Mouse (Mus musculus) forelimb bud, embryonic 11.5 days (tissue): ENCODE results near the gene Olfr681.
"Not testable (repeated sequence)": the region's sequence is repeated elsewhere in the genome, so short reads cannot be mapped to it uniquely, and the experiment has no call there.

Experiments
- DNase-seq: peaks from one replicate; pipeline ENCODE4 v3.0.0-alpha.2; 2012; ENCODE audit warnings: low read depth, low spot score

The Olfr681 gene

GRCm38 (mm10) chr7:105116536-105116935 lies at the start of gene Olfr681:
Gene Olfr681, plus strand, starts transcription at chr7:105116836.
- DNase-seq: no peak

DNA sequence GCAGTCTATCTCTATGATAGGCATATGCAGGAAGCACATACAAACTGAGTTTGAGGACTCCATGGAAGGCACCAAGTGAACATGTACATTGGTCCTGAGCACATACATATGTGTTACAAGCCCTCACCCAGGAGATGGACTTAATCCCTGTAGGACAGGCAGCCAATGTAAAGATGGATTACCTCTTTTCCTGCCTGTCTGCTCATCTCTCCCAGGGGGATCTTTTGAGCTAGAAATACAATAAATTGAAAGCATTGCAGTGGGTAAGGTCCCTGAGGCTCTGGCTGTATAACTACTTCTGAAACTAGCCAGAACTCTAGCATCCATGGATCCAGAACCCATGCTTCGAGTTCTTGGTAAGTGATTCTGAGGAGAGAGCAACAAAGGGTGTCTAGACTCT lies 35.7 kb upstream of the Olfr681 start, which contains the start of gene Olfr679:
Olfr679 (plus strand) TSS at position 301 of the 400 bp plus-strand sequence.
- DNase-seq: no peak

DNA sequence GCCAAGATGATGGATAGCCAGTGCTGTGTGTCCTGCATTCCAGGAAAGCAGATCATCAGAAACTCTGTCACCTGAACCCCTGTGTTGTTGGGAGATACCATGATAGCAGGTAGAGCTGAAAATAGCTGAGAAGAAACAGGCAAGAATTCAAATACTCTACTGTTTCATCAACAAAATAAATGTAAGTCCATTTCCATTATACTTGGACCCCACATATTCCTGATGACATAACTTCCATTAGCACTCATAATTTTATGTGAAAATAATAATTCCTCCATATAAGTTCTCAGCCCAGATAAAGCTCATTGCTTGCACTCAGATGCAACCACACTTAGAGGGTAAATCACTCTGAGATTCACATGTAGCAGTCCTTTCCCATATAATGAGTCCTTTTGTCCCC lies 23.9 kb upstream of the Olfr681 start, which contains the start of gene Olfr680-ps1:
Olfr680-ps1 (minus strand) TSS at position 101 of the 400 bp plus-strand sequence.
- not testable (repeated sequence) for DNase-seq

- no peak for DNase-seq
Measured at GRCm38 (mm10) chr7:105141275-105141674, 24.6 kb downstream of the Olfr681 start.

DNA sequence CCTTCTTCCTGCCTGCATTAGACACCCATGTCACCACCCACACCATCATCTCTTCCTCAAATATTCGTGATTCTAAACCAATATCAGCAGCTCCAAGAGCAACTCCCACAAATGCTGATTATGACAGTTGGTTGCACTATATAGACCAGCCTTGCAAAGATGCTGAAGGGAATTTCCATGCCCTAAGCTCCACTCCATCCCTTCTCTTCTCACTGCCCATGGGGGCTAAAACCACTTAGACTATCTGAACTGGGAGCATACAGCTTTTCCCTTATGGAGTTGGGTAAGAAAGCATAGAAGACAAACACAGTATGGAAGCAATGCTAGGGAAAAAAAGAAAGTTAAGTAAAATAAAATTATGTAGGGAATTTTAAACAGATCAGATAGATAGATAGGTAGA lies 30.3 kb downstream of the Olfr681 start, which contains the start of gene Olfr683:
Olfr683 (minus strand) TSS at position 101 of the 400 bp plus-strand sequence.
- no peak for DNase-seq

GRCm38 (mm10) chr7:105163553-105163952 lies 46.9 kb downstream of the Olfr681 start, which contains the start of gene Olfr684:
Gene Olfr684, minus strand, starts transcription at chr7:105163653.
- no peak for DNase-seq

GRCm38 (mm10) chr7:105170773-105171172 lies 54.1 kb downstream of the Olfr681 start:
- DNase-seq: peak; percentile 1
